Mouse (Mus musculus): ENCODE results near the gene Vipr1.
"Not testable (repeated sequence)": the region's sequence is repeated elsewhere in the genome, so short reads cannot be mapped to it uniquely, and the experiment has no call there.

Vipr1 gene

GRCm38 (mm10) chr9:121642401-121643181 lies at the start of gene Vipr1:
TSS of gene Vipr1 (plus strand) at chr9:121642716.
- peak; percentile 88 for DNase-seq

- no peak for DNase-seq
Observed at GRCm38 (mm10) chr9:121592948-121593550, 49.5 kb upstream of the Vipr1 start.

GRCm38 (mm10) chr9:121593768-121594167 lies 48.7 kb upstream of the Vipr1 start:
- not testable (repeated sequence) for DNase-seq

GRCm38 (mm10) chr9:121594771-121595170 lies 47.7 kb upstream of the Vipr1 start:
- no peak for DNase-seq

GRCm38 (mm10) chr9:121598106-121598505 lies 44.4 kb upstream of the Vipr1 start:
- no peak for DNase-seq

- DNase-seq = no peak
Observed at GRCm38 (mm10) chr9:121599551-121599950, 43.0 kb upstream of the Vipr1 start.

- DNase-seq = peak; percentile 56
Observed at GRCm38 (mm10) chr9:121600201-121600860, 42.2 kb upstream of the Vipr1 start.

GRCm38 (mm10) chr9:121600861-121601427 lies 41.6 kb upstream of the Vipr1 start:
- DNase-seq = peak; percentile 68

- no peak for DNase-seq
Observed at GRCm38 (mm10) chr9:121602381-121602780, 40.1 kb upstream of the Vipr1 start.

- peak; percentile 68 for DNase-seq
Observed at GRCm38 (mm10) chr9:121605414-121606278, 36.9 kb upstream of the Vipr1 start.

- no peak for DNase-seq
Observed at GRCm38 (mm10) chr9:121606498-121607096, 35.9 kb upstream of the Vipr1 start.

- no peak for DNase-seq
Observed at GRCm38 (mm10) chr9:121609381-121609780, 33.1 kb upstream of the Vipr1 start.

GRCm38 (mm10) chr9:121613192-121613591 lies 29.3 kb upstream of the Vipr1 start:
- no peak for DNase-seq

GRCm38 (mm10) chr9:121614241-121614757 lies 28.2 kb upstream of the Vipr1 start:
- no peak for DNase-seq

- DNase-seq = no peak
Observed at GRCm38 (mm10) chr9:121616471-121616870, 26.0 kb upstream of the Vipr1 start.

- no peak for DNase-seq
Observed at GRCm38 (mm10) chr9:121619441-121619840, 23.1 kb upstream of the Vipr1 start.

GRCm38 (mm10) chr9:121623235-121623634 lies 19.3 kb upstream of the Vipr1 start:
- DNase-seq = no peak

GRCm38 (mm10) chr9:121624920-121625319 lies 17.6 kb upstream of the Vipr1 start:
- no peak for DNase-seq

- DNase-seq = no peak
Observed at GRCm38 (mm10) chr9:121630627-121631026, 11.9 kb upstream of the Vipr1 start.

GRCm38 (mm10) chr9:121631946-121632345 lies 10.6 kb upstream of the Vipr1 start:
- DNase-seq = no peak

GRCm38 (mm10) chr9:121632891-121633290 lies 9.6 kb upstream of the Vipr1 start:
- DNase-seq = no peak

- DNase-seq = no peak
Observed at GRCm38 (mm10) chr9:121633306-121633705, 9.2 kb upstream of the Vipr1 start.

Data from right cerebral cortex, postnatal 25 days (tissue).